Mouse (Mus musculus): ENCODE results near the gene Tmem14a.
"Not testable (repeated sequence)": the region's sequence is repeated elsewhere in the genome, so short reads cannot be mapped to it uniquely, and the experiment has no call there.

Gene Tmem14a

DNA sequence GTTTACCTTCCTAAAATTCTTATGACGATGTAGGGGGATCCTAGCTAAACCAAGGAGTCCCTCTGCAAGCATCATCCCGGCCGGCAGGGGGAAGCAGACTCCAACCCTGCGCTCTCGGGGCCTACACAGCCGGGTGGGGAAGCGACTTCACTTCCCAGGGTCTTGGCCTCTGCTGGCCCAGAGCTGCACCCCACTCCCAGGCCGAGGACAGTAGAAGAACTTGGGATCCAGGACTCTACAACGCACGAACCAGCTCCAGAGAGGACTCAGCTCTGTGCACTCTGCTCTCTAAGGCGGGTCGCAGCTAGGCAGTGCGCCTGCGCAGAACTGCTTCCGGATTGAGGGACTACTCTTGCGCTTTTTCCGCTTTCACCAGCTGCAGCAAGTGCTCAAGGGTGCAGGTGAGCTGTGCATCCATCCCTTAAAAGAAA is at the start of gene Tmem14a:
TSS of gene Tmem14a (plus strand) at position 87 of the 431 bp plus-strand sequence.
- peak; percentile 90 for DNase-seq (ENCODE audit: low read depth, low spot score)

DNA sequence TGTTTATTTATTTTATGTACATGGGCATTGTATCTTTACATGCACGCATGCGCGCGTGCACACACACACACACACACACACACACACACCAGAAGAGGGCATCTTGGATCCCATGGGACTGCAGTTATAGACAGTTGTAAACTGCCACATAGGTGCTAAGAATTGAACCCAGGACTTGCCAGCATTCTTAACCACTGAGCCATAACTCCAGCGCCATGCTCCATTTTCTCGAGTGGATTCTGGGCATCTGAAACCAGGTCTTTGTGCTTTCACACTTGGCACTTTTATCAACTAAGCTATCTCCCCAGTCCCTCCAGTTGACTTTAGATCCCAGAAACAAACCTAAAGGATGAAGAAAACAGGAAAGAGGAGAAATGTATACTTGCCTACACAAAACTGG is 33.2 kb upstream of the Tmem14a start:
- DNase-seq (ENCODE audit: low read depth, low spot score) = no peak

DNA sequence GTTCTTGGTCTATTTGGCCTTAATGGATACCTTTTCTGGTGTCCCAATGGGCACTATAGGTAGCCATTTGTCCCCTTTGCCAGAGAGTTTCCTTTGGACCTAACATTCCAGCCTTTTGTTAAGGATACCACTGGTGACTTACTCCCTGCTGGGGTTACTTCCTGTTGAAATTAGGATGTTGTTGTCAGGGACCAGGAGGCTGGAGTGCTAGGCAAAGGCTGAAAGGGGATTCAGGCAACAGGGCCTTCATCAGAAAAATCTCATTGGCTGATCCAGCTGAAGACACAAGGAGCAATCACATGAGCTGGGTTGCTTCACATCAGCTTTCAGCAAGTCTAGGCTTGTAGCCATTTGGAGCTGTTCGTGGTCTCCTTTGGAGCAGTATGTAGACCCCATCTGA is 12.1 kb upstream of the Tmem14a start:
- peak; percentile 73 for DNase-seq (ENCODE audit: low read depth, low spot score)

DNA sequence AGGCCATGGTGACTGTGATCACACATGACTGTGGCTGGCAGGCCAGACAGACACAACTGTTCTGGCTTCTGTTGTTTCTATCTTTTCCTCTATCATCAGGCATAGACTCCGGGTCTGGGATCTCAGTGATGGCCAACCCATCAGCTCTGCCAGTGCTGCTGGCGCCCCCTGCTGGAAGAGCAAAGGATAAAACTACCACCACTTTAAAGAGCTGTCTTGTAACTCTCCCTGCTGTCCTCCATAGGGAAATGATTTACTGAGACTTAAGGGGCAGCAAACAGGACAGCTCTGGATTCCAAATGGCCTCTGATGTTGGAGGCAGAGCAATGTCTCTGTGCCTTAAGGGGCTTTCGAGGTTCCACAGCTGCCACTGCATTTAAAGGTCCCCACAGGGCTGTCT is 4.8 kb upstream of the Tmem14a start:
- DNase-seq (ENCODE audit: low read depth, low spot score) = not testable (repeated sequence)

DNA sequence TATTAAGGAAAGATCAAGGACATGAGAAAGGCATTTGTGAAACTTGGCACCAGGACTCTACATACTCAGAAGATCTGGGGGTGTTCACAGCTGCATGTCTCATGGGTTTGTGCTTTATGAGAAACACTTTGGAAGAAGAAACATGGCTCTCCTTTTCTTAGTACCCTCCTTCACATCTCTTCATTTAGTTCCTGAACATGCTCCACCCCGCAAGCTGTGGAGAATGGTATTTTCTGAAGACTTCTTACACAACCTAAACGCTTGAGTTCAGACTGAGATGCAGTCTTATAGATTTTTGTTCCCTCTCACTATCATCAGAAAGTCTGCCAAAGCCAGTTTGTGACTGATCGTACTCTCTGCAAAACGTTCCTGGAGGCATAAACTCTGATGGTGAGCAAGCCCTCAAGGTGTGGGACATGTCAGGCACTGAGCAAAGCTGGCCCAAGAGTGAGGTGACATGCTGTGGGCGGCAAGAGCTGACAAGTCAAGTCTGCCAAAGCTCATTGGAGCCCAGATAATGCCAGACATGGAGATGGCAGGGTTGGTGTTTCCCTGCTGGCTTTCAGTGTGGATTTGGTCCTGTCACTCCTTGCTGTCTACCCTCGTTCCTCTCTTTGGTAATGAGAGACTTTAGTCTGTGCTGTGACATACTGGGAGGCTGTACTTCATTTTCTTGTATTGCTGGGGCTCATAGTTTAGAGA is 4.2 kb upstream of the Tmem14a start:
- not testable (repeated sequence) for DNase-seq (ENCODE audit: low read depth, low spot score)

DNA sequence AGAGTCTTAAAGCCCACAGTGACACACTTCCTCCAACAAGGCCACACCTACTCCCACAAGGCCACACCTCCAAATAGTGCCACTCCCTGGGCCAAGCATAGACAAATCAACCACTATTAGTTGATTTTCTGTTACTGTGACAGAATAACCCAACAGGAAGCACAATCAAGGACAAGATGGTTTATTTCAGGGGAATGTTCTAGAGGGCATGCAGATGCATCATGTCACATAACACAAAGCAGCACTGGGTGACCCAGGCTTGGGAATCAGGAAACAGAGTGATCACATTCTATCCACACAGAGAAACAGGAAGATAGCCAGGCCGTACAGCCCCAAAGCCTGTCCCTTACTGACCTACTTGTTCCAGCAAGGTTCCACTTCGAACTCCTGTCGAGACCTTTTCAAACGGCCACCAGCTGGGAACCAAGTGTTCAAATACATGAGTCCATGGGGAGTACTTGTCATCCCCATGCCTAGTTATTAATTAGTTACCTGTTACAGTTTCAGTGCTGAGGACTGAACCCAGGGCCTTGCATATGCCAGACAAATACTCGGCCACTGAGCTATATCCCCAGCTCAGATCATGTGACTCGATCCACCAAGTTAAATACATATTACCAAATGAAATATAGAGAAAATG is 9.5 kb downstream of the Tmem14a start:
- no peak for DNase-seq (ENCODE audit: low read depth, low spot score)

DNA sequence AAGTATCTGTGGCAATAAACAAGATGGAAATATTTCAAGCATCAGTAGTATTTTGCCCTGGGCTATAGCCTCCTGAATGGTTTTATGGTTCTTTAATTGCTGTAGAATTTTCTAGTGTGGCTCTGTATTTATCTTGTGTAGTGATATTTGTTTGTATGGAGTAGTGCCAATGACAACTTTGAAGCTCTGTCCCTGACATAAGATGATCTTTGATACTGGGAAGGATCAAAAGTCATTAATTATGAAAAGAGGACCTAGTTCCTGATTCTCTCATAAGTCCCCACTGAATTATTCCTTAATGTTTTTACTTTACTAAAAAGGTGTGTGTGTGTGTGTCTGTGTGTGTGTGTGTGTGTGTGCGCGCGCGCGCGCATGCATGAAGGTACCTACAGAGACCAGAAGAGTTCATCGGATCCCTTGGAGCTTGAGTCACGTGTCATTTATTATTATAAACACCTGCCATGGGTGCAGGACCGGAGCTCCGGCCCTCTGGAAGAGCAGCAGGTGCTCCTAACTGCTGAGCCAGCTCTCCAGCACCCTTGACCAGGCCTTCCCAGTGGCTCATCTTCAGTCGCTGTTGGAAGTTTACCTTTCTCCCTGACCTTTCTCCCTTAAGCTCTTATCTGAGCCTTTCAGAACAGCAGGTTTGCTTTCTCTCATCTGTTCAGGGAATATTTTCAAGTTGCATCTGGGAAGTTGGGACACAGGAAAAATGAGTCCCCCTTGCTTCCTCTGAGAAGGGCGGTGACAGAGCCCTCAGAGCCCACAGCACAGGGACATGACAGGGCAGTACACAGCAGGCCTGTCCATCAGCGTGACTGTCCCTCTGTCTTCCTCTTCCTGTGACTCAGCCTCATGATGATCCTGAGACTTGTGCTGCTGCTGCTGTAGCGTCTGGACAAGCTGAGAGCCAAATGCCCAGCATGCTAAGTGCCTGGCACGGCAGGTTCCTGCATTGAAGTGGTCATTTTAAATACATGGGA is 10.7 kb downstream of the Tmem14a start:
- DNase-seq (ENCODE audit: low read depth, low spot score) = not testable (repeated sequence)

DNA sequence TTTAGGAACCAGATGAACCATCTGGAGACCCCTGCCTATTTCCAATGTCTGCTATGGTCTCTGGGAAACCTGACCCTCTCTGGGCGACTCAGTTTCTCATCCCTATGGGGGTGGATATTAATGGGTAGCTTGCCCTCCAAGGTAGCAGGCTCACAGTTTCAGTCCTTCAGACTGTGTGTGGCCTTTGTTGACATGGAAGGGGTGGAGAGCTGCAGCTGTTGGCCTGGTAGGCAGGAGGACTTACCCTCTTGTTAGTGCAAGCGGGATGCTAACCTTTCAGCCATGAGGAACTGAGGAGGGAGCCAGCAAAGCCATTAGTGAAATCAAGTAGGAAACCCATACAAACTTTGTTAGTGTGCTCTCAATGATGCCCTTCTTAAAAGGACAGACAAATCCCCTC is 12.0 kb downstream of the Tmem14a start:
- DNase-seq (ENCODE audit: low read depth, low spot score) = no peak

DNA sequence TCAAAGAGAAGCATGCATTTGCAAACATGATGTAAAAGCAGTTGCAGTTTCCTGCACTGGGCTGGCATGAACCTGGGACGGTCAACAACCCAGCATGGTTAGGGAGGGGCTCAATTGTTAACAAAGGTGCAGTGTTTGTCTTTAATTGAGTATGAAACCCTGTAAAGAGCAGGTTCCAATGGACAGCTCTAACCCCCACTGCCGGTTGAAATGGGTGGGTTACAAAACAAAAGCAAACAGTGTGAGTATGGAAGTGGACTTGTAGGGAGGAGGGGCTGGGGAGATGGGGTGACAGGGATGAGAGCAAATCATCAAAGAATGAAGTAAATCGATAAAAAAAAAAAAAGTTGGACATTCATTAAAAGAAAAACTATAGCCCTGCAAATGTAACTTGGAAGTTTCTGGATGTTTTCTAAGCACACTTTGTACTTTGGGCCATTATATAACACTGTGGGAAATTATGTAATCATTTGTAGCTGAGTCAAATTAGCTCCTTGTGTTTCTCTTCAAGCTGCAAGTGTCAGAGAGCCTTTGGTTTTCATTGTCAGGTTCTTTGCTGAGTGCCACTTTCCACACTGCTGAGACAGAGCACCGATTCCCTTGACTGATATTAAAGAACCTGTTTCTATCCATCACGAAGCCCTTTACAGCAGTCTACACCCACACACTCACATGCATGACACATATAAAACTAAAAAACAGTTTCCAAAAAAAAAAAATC is 13.5 kb downstream of the Tmem14a start:
- DNase-seq (ENCODE audit: low read depth, low spot score) = peak; percentile 62

DNA sequence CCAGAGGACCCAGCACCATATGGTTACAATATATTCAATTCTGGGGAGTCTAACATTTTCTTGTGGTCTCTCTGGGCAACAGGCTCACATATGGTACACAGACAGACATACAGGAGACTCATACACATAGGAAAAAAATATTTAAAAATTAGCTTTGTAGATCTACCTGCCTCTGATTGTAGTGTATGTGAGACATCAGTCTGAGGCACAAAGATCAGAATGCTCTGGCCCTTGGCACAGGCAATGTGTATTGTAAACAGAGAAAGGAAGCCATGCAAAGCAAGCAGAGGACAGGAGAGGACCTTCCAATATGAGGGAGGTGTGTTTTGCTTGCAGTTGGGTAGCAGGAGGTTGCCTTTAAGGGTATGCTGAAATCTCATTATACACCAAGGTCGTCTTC is 14.1 kb downstream of the Tmem14a start:
- DNase-seq (ENCODE audit: low read depth, low spot score) = no peak

DNA sequence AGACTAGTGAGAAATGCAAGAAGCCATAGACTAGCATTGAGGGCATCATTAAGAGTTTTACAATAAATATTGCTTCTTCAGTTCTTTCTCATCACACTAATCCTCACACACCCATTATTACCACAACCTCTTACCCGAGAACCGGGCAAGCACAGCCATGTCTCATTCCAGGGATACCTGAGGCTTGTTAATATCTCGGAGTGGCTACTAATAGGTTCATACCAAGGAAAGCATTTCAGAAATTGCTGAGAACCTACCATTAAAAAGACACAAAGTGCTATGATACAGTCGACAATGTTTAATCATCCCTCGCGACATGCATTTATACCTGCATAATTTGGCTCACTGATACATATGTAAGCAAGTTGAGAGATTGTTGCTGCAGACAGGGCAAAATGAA is 17.0 kb downstream of the Tmem14a start:
- DNase-seq (ENCODE audit: low read depth, low spot score) = no peak

DNA sequence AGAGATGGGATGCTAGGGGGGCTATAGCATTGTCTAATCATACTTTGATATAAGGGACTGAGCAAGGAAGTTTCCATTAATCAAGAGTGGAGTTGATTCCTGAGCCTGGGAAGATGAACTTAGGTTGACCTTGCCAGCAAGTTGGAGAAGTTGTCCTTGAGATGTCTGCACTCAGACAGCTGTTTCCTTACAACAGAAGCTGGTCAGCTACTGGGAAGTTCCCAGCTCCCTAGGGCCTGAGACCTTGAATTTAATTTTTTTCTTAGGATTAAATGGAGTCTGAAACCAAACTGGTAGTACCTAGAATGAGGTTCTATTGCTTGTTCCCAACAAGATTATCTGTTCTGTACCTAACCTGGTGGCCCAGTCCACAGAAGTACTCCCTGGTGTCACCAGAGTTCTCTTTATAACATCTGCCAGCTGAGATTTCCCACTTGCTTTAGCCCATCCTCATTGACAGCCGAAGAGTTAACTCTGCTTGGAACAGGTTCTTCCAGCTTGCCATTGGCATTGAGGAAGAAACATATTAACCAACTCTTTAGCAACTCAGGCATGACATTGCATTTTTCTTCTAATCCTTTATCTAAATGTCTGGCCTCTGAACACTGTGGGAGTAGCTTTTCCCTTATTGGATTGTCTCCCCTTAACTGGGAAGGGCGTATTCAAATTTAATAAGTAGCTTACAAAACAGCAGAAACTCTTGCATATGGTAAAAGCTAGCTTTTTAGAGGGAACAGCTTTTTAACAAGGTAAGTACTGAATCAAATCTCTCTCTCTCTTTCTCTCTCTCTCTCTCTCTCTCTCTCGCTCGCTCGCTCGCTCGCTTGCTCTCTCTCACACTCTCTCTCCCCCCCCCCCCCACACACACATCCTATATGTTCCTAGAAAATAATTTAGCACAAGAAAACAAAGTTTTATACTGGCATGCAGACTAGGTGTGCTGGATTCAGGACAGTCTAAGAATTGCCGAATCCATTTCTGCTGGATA is 21.8 kb downstream of the Tmem14a start, which contains the start of gene Gsta3:
TSS of gene Gsta3 (plus strand) at position 679 of the 988 bp plus-strand sequence.
- DNase-seq (ENCODE audit: low read depth, low spot score) = no peak

DNA sequence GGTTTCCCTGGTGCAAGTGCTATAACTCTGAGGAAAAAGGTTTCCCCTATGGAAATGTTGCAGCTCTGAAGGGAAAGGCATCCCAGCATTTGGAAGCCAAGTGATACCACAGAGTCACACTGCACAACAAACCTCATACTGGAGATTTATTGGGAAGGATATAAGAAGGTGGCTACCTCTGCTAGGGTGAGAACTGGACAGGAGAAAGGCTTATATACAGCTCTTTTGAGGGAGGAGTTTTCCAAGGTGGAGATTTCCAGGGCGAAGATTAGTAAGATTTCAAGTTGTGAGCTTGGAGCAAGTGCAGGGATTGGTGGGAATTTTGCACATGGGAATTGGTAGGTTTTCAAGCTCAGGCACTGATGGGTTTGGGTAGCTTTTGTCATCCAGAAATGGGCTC is 22.7 kb downstream of the Tmem14a start:
- no peak for DNase-seq (ENCODE audit: low read depth, low spot score)

DNA sequence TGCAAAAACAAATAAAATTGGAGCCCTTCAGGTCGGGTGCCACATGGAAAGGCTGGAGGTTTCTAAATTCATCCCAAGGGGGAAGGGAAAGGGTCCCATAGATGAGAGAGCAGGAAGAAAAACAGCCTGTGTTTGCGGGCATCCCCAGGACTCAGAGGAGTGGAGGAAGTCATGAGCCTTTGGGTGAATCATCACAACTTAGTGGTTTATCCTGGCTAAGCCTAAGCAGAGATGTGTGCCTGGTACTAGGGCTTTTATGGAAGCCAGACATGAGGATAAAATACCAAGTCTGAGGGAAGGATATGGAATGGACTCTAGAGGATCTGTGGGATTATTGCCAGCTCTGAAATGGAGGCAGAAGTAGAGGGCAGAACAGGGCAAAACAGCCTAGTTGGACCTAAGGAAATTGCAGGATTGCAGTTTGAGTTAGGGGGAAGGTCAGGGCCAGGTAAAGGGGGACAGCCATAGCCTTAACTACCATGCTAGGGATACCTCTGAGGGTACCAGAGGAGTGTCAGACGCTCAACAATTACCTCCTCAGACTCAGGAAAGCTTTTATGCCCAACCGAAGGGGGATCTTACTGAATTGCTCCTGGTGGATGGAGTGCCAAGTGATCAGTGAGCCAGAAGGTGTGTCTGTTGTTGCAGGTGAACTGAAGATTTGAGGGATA is 26.1 kb downstream of the Tmem14a start:
- DNase-seq (ENCODE audit: low read depth, low spot score) = no peak

DNA sequence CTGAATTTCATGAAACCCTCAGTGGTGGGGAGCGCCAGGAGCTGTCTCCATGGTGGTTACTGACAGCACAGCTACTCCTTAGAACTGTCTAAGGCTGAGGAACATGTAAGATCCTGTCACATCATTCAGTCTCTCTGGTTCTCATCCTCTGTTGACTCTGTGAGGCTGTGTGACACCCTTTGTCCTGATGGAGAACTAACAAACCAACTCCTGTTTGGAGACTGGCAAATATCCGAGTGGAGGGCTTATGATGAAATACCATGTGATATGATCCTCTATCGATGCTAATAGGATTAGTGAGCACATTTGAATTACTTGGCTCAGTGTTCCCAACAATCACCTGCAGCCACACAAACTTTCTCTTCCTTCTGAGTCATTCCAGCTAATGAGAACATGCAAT is 27.8 kb downstream of the Tmem14a start:
- no peak for DNase-seq (ENCODE audit: low read depth, low spot score)

DNA sequence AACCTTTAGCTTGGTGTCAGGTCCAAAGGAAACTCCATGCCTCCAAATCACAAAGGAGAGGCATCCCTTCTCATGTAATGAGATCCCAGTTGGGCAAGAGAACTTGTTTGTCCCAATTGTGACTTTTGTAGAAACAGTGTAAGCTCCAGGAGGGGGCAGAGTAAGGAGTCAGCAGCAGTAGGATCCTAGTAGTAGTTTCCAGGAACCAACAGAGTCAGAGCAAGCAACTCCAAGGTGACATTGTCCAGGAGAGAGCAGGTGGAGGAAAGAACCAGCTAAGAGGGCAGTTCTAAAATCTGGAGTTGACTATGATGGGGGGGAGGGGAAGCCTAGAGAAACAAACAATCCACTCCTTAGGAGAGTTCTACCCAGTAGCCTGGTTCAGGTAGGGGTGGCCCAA is 29.5 kb downstream of the Tmem14a start:
- peak; percentile 86 for DNase-seq (ENCODE audit: low read depth, low spot score)

DNA sequence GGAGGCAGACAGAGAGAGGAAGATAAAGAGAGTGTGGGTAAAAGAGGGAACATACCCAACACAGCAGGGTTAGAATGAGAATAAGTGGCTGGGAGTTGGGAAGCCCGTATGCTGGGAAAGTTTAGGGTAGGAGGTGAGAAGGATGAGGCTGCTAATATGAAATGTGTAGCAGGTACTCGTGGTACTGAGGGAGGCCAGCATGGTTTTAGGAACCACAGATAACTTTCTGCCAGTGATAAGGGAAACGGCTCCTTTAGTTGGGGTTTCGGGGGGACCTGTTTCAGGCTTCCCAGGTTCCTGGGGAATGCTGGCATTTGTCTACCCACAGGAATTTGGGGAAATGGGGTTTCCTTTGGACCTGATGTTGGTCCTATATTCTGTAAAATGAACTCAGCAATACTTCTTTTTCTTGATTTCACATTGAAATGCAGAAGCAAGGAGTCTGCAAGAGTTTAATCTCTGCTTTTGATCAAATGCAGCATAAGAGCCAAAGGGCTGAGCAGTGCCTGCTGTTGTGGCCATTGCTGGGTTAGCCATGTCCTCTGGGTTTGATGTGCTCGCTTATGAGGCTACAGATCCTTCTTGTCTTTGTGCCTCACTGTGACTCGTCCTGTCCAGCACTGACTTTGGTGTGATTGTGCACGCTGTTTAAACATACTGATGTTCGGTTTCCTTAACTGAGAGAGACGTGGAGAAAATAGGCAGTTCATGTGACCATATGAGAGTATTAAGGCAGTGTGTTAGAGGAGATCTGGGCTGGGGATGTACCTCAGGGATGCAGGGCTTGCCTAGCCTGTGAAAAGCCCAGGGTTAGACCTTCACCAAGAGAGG is 30.4 kb downstream of the Tmem14a start:
- DNase-seq (ENCODE audit: low read depth, low spot score) = no peak

DNA sequence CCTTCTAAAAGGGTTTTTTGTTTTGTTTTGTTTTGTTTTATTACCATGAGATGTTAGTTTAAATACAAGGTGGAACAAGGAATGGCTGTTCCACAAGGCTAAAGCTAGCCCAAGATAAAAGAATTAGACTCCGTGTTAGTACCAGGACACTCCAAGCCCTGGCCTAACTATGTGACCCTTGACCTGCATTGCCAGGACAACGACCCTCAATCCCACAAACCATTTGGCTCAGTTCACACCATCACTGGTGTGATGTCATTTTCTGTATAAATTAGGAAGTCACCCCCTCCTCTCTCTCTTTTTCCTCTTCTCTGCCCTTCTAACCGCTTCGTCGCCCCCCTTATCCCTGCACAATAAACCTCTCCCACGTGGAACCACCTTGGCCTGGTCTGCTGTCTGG is 33.3 kb downstream of the Tmem14a start:
- no peak for DNase-seq (ENCODE audit: low read depth, low spot score)
